Mouse (Mus musculus) mouse trophoblast stem cell (cell line): ENCODE results near the gene Foxj3.
"Not testable (repeated sequence)": the region's sequence is repeated elsewhere in the genome, so short reads cannot be mapped to it uniquely, and the experiment has no call there.

Source experiments
- in situ Hi-C, 2 experiments: fragments of 300-500 bp; cut with MseI, MboI; formaldehyde crosslinking; loops; 2 replicates in 1 of 2; 3 replicates in 1 of 2; pipeline ENCODE4 v1.15.1; 2025

The Foxj3 gene

DNA sequence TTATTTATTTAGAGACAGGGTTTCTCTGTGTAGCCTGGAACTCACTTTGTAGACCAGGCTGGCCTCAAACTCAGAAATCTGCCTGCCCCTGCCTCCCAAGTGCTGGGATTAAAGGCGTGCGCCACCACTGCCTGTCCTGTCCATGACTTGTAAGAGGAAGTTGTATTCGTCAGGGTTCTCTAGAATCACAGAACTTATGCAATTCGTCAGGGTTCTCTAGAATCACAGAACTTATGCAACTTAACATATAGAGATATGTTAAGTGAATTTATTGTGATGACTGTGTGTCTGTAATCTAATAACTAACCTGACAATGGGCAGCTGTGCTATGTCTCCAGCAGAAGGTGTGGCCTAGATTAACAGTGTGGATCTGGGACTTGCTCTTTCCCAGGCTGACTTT lies at the start of gene Foxj3:
Gene Foxj3, plus strand, starts transcription at position 390 of the 400 bp plus-strand sequence.
- in situ Hi-C loops: not testable (repeated sequence)

DNA sequence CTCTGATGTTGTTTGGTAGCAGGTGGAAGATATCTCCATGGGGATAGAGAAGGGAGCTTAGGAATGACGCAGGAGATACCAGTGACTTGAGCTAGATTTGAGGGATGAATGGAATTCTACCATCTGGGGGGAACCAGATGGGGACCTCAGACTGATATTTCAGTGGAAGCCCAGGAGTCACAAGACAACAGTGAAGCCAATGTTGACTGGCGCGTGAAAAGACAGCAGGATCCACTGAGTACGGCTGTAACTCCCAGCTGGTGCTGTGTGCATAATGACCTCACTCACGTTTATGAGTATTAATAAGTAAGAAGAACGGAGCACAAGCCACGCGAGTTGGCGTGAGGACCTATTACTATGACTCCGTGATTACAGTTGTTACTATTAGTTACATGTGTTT lies 47.1 kb upstream of the Foxj3 start:
- in situ Hi-C loops: no loop called here

GRCm38 (mm10) chr4:119490806-119491205 lies 46.0 kb upstream of the Foxj3 start:
- in situ Hi-C loops: no loop called here

DNA sequence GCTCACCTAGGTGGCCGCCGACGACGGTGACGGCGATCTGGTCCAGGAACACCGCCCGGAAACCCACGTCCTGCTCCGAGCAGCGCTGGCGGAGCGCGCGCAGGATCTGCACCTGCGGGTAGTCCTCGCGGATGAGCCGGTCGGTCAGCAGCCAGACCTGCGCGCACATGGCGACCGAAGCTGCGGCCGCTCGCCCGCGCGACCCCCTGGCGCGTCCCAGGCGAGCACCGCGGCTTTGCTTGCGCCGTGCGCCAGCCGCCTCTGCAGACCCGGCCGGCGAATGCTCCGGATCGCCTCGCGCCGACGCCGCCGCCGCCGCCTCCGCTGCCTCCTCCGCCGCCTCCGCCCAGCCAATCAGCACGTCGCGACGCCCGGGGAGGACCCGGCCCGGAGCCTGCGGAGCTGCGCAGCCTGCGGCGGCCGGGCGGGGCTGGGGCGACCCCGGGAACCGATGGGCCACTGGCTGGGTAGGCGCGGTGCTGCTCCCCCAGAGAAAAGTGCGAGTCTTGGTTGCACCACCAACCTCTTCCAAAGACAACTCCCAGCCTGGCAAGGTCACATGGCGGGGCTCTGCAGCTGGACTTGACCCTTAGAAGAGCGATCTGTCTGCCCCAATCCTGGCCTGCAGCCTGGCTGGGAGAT lies 44.4 kb upstream of the Foxj3 start, which contains the start of gene Rimkla:
Gene Rimkla, minus strand, starts transcription at position 338 of the 642 bp plus-strand sequence.
- in situ Hi-C loops: no loop called here

DNA sequence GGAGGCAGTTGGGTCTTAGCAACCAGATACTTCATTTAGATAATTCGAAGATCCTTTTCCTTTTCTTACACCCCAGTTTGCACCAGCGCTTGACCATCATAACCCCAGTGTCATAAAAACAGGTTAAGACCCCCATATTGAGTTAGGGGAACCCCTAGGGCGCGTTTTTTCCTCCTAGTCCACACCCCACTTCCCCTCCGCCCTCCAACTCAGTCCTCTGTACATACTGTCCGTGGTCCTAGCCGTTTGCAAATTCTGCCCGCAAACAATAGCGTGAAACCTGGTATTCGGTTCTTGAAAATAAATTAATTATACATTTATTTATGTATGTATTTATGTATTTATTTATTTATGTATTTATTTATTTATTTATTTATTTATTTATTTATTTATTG lies 43.9 kb upstream of the Foxj3 start:
- in situ Hi-C loops: no loop called here

- in situ Hi-C loops: no loop called here
Observed at GRCm38 (mm10) chr4:119498319-119498848, 38.4 kb upstream of the Foxj3 start.

- in situ Hi-C loops: no loop called here
Observed at GRCm38 (mm10) chr4:119511591-119511990, 25.2 kb upstream of the Foxj3 start.

- in situ Hi-C loops: no loop called here
Observed at GRCm38 (mm10) chr4:119512731-119513141, 24.1 kb upstream of the Foxj3 start.

DNA sequence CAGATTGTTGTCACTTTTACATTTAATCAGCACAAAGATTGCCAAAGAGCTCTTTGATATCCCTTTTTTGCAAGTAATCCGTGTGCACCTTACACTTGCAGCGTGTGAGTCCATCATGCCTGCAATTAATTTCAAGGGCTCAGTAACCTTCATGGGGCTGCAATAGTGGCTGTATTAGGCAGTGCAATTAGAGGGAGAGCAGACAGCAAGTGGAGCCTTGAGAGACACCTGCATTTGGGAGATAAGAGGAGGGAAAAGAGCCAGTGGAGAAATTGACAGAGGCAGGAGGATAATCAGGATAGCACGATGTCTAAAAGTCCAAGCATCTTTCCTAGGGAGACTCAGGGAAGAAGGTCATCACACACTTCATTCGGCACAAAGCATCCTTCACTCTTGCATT lies 13.2 kb upstream of the Foxj3 start:
- in situ Hi-C loops: no loop called here

DNA sequence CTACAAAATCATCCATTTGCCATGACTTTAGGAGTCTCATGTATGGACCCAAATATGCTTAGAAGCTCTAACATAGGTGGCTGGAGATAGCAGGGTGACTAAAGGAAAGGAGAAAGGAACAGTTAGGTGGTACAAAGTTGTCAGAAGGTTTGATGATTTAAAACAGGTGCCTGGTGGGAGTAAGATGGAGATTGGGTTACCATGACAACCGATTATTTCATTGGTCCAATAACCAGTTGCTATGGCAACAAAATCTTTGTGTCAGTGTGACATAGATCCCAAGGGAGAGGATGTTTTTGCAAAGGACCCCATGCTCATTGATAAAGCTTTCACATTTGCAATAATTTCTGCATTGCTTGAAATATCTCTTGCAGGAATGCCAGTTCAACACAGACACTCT lies 12.8 kb upstream of the Foxj3 start:
- in situ Hi-C loops: no loop called here

- in situ Hi-C loops: no loop called here
Observed at GRCm38 (mm10) chr4:119524466-119524865, 12.3 kb upstream of the Foxj3 start.

GRCm38 (mm10) chr4:119526329-119526845 lies 10.4 kb upstream of the Foxj3 start:
- in situ Hi-C loops: no loop called here

- in situ Hi-C loops: no loop called here
Observed at GRCm38 (mm10) chr4:119531813-119532212, 5.0 kb upstream of the Foxj3 start.

DNA sequence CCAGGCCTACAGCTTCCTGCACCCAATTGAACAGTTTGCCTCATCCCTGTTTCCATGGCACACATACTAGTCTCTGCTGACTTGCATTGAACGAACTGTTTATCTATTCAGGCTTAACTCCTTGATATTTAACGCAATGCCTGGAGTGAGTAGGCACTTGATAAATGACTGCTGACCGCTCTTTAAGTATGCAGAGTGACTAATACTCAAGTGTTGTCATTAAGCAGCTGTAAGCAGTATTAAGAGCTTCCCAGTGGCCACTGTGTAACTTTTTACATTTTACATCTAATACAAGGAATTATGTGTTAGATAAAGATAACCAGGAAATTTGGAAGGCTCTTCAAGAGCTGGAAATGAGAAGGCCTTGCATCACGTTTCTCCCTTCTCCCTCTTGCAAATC lies 1.7 kb upstream of the Foxj3 start:
- in situ Hi-C loops: no loop called here

GRCm38 (mm10) chr4:119537436-119537835 lies 632 bp downstream of the Foxj3 start:
- in situ Hi-C loops: no loop called here

GRCm38 (mm10) chr4:119539031-119539824 lies 2.4 kb downstream of the Foxj3 start, which contains the start of gene Frg2f1:
Frg2f1 (minus strand) TSS chr4:119539529.
- in situ Hi-C loops: no loop called here

- in situ Hi-C loops: no loop called here
Observed at GRCm38 (mm10) chr4:119539836-119540532, 3.2 kb downstream of the Foxj3 start.

DNA sequence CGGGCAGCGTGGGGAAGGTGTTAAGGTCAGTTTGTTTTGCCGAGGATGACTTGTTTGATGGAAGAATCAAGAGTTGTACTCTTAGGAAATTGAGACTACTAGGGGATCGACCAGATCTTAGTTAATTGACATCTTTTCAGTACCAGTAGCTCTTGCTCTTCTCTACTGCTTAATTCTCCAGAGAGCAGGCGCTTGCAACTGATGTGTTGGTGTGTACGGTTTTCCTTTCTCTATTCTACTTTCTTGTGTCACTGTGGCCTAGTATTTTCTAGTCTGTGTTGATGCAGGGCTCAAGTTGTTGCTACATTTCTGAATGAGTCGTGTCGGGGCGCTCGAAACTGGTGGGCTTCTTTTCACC lies 3.7 kb downstream of the Foxj3 start:
- in situ Hi-C loops: no loop called here

DNA sequence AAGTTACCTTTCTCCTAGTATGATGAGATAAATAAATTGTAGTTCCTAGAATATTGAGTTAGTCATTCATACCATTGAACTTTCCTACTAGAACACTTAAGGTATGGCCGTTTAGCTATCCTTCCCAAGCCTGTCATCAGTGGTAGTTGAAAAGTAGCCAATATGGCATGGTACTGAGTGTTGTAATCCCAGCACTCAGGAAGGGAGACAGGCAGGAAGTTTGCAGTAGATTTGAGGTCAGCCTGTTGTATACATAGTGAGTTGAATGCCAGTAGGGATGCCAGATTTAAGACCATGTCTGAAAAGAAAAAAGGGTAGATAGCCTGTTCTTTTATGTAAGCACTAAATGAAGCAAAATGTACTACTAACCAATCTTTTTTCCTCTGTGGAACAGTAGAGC lies 14.1 kb downstream of the Foxj3 start:
- in situ Hi-C loops: no loop called here

DNA sequence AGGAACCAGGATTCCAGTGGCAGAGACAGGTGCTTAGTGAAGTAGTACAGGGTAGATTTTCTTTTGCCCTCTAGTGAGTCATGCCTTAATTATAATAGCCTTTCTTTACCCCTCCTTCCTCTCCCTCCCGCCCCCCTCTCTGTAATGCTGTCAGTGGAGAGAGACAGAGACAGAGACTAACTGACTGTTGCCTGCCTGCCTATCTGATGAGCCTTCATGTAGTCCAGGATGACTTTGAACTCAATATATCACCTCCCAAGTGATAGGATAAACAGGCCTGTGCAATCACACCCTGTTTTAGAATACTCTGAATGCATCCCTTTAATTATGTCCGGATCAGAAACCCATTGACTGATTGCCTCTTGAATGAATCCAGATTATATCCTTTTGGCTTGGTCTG lies 18.7 kb downstream of the Foxj3 start:
- in situ Hi-C loops: no loop called here

- in situ Hi-C loops: no loop called here
Observed at GRCm38 (mm10) chr4:119563136-119563535, 26.3 kb downstream of the Foxj3 start.

GRCm38 (mm10) chr4:119566322-119566835 lies 29.6 kb downstream of the Foxj3 start:
- in situ Hi-C loops: no loop called here
